Mouse (Mus musculus) central nervous system, embryonic 11.5 days (tissue): Measurements from ENCODE around the gene Pglyrp4. TPM values are rescaled to one million over a fixed set of nuclear protein-coding genes. Genes with fewer than 3 reads are reported as not detected.

Experiments used
- polyA plus RNA-seq: library from polyadenylated mRNA; depleted of rRNA; stranded (reverse); fragments of >200 nt; gene quantifications from 2 replicates; pipeline ENCODE4 v1.2.3, GENCODE M21; 2012; rRNA removed

Pglyrp4 gene
- polyA plus RNA-seq, result not detected in 2 replicates

DNA sequence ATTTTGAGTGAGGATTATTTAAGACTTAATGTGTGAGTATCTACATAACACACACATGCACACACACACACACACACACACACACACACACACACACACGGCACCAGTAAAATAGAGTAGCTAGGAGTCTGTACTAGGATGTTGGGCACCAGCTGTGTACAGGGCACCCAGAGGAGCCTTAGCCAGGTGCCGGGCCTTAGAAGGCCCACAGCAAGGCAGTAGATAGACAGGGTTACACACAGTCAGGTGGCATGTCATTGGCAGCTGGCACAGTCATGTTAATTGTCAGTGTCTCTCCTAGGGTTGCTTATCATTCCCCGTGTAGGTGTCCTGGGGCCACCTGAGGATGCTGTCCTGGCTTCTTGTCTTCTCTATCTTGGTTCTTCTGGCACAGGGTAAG is at the start of gene Pglyrp4:
TSS of gene Pglyrp4 (plus strand) at position 301 of the 400 bp plus-strand sequence.

DNA sequence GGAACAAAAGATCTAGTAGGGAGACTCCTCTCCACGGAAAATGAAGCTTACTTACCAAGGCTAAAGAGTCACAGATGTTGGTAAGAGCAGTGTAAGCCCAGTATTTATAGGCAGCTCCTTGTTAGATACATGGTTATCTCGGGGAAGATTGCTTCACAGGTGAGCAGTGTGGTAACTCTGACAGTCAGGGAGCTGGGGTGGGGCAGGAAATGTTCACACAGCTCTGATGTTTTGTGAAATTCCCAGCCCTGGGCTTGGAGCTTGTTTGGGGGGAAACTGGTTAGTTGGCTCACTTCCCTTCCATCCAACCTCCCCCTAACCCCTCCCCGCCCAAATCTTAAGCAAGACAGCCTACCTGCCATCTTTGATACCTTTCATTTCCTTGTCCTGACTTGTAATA is 31.1 kb upstream of the Pglyrp4 start, which contains the start of gene S100a9:
TSS of gene S100a9 (minus strand) at position 109 of the 400 bp plus-strand sequence.

DNA sequence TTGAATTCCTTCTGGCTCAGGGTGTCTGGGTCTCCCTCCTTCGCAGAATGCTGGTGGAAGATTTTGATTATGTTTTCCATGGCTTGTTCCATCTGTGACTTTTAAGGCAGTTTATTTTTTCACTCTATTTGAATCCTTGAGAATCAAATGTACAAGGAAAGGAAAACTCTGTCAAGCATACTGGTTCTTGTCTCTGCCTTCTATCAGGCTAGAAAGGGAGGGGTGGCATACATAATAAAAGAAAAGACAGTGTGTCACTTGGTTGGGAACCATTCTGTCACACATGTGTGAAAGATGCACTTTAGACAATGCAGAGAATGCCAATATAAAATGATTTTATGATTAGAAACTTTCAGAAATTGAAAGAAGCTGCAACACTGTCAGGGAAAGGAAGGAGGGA is 51.1 kb downstream of the Pglyrp4 start, which contains the start of gene Gm5849:
TSS of gene Gm5849 (minus strand) at position 101 of the 400 bp plus-strand sequence.

Other genes with a start within 250 kb of the Pglyrp4 start
- 23.3 and 41.3 TPM in 2 replicates for gene Snapin, start 235.9 kb upstream of the Pglyrp4 start, polyA plus RNA-seq
- 208 and 235 TPM in 2 replicates for gene Chtop, start 217.4 kb upstream of the Pglyrp4 start, polyA plus RNA-seq
- 11.4 and 11.6 TPM in 2 replicates for gene S100a1, start 212.5 kb upstream of the Pglyrp4 start, polyA plus RNA-seq
- 12.0 and 14.2 TPM in 2 replicates for gene S100a13, start 212.5 kb upstream of the Pglyrp4 start, polyA plus RNA-seq
- gene S100a14, start 200.1 kb upstream of the Pglyrp4 start, polyA plus RNA-seq, result 0.05 TPM in 1 of 2 replicates, not detected in the other
- gene S100a16, start 189.7 kb upstream of the Pglyrp4 start, polyA plus RNA-seq, result 21.0 and 26.2 TPM in 2 replicates
- 0.04 TPM in 1 of 2 replicates, not detected in the other for gene S100a3, start 166.3 kb upstream of the Pglyrp4 start, polyA plus RNA-seq
- not detected in 2 replicates for gene S100a2, start 136.7 kb upstream of the Pglyrp4 start, polyA plus RNA-seq
- gene Gm42674, start 125.0 kb upstream of the Pglyrp4 start, polyA plus RNA-seq, result not detected in 2 replicates
- 2.1 and 2.6 TPM in 2 replicates for gene S100a4, start 123.1 kb upstream of the Pglyrp4 start, polyA plus RNA-seq
- not detected in 2 replicates for gene S100a5, start 118.4 kb upstream of the Pglyrp4 start, polyA plus RNA-seq
- gene S100a6, start 114.0 kb upstream of the Pglyrp4 start, polyA plus RNA-seq, result 14.9 and 15.9 TPM in 2 replicates
- gene S100a7a, start 72.9 kb upstream of the Pglyrp4 start, polyA plus RNA-seq, result 0.04 and 0.06 TPM in 2 replicates
- 4.8 and 13.3 TPM in 2 replicates for gene S100a8, start 57.9 kb upstream of the Pglyrp4 start, polyA plus RNA-seq
- 18.1 and 27.3 TPM in 2 replicates for gene S100a9, start 31.2 kb upstream of the Pglyrp4 start, polyA plus RNA-seq
- gene Gm5849, start 51.0 kb downstream of the Pglyrp4 start, polyA plus RNA-seq, result not detected in 2 replicates